Mouse (Mus musculus) E14TG2a.4 (cell line): ENCODE measurements around the gene Zfp185.

Experiments used
- H3K27me3 ChIP-seq: 2 replicates; pipeline ENCODE4 v1.6.1; 2014; ENCODE audit warnings: low read length, control low read depth; ENCODE audit not compliant: insufficient read depth
- H3K36me3 ChIP-seq: 2 replicates; pipeline ENCODE4 v1.6.1; 2014; ENCODE audit warnings: low read length, control low read depth; ENCODE audit not compliant: insufficient read depth
- H3K4me1 ChIP-seq: replicated peaks from 2 replicates; pipeline ENCODE4 v1.6.1; 2014; ENCODE audit warnings: low read depth, low read length, control low read depth
- H3K4me3 ChIP-seq: replicated peaks from 2 replicates; pipeline ENCODE4 v1.5.1; 2014; ENCODE audit warnings: mild to moderate bottlenecking, low read length
- H3K9me3 ChIP-seq: 2 replicates; pipeline ENCODE4 v1.6.1; 2014; ENCODE audit warnings: low read length, control low read depth
- CTCF ChIP-seq: conservative IDR thresholded peaks from 2 replicates; pipeline ENCODE4 v1.5.1; 2014; ENCODE audit warnings: low read length
- NANOG ChIP-seq: IDR thresholded peaks from 2 replicates; pipeline ENCODE4 v1.6.1; 2014; ENCODE audit warnings: borderline replicate concordance, low read length, mixed read lengths
- POU5F1 ChIP-seq: IDR thresholded peaks from 2 replicates; pipeline ENCODE4 v1.6.1; 2014; ENCODE audit warnings: low read length, borderline replicate concordance

Gene Zfp185

DNA sequence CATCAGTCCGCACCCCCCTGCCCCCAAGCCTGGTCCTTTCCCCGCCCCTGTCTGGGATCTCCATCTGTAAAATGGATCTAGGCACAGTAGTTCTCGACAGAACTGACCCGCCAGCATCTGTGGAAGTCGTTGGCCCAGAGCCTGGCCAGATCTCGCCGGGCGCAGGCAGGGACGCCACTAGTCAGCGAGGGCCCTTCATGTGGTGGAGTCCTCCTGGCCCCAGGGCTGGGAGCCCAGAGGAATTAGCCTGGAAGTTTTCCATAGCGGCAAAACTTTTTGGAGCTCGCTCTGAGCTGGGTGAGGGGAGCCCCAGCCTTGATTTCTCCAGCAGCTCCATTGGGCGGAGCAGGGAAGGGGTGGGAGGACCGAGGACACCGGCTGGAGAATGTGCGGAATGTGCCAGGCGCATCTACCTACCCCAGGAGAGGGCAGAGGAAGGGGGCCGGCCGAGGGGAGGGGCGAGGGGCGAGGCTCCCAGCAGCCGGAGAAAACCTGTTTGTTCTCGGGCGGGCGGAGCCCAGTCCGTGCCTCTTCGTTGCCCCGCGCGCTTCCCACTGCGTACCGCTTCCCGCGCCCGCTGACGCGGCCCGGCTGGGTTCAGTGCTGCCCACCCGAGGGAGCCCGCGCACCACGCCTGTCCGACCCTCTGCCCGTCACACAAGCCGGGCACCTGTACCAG lies at the start of gene Zfp185:
Gene Zfp185, plus strand, starts transcription at position 499 of the 679 bp plus-strand sequence.
- TF ChIP-seq CTCF, result no peak
- no peak for TF ChIP-seq POU5F1
- no peak for TF ChIP-seq NANOG
- H3K9me3 ChIP-seq, result no peaks in the 10 kb centered on the region
- H3K4me3 ChIP-seq, result peak within 1 kb of the TSS; percentile 75
- H3K36me3 ChIP-seq, result no peaks in the 10 kb centered on the region
- H3K27me3 ChIP-seq, result peaks cover 33% of the 10 kb centered on the region
- H3K4me1 ChIP-seq, result no peaks in the 10 kb centered on the region; the same call in 1 of the 2 replicates

DNA sequence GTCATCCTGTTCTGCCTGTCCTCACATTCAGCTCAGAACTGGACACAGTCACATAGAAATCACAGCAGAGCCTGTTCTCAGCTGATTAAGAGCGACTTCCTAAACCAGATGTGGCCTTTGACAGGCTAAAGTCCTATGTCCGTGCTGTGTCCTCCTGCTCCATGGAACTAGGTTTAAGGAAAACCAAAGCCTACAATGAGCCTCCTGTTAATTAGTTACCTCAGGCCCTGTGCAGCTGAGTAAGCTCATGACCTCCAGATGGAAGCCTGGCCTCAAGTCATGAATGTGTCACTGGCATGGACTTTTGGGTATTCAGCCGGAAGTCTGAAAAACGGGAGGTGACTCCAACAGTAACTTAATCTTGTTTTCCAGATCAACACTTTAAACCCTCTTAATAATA lies 33.7 kb upstream of the Zfp185 start:
- H3K36me3 ChIP-seq, result peaks cover 92% of the 10 kb centered on the region
- H3K9me3 ChIP-seq, result peaks cover 35% of the 10 kb centered on the region
- TF ChIP-seq CTCF (no peak), POU5F1 (no peak), NANOG (no peak)
- no peaks in the 10 kb centered on the region for H3K27me3 ChIP-seq
- no peak overlapping the region for H3K4me3 ChIP-seq
- no peaks in the 10 kb centered on the region for H3K4me1 ChIP-seq

DNA sequence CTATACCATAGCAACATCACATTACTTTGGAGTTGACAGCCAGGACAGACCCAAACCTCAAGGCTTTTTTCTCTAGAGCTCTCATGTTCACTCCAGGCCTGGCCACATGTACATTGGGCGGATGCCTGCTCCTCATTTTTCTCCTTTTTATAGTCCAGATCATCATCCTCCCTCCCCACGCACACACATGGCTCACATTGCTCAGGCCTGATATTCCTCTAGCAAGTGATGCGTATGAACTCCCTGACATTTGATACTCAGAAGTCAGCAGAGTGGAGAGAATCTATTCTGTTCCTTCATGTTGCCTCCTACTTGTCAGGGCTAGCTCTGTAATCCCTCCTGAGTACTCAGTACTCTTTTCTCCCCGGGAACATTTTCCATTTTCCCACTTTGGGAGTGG lies 30.7 kb upstream of the Zfp185 start:
- no peak overlapping the region for H3K4me3 ChIP-seq
- TF ChIP-seq CTCF (no peak), NANOG (no peak), POU5F1 (no peak)

DNA sequence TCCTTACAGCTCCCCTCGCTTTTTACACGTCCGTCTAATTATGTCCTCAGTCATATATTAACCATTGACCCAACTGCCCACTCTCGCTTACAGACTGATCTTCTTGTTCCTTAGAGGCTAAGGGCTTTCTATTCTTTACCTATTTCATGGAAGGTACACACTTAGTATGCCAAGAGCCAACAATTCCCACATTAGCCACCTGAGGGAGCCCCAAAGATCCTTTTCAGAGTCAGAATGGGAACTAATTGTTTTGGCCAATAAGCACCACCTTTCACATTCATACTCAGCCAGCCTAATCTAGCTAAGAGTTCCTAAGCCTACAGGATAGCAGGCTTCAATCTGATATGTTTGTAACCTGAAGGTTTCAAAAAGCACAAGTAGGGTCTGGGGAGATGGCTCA lies 26.7 kb upstream of the Zfp185 start:
- no peaks in the 10 kb centered on the region for H3K27me3 ChIP-seq
- H3K36me3 ChIP-seq, result peaks cover 31% of the 10 kb centered on the region
- no peaks in the 10 kb centered on the region for H3K4me1 ChIP-seq
- no peaks in the 10 kb centered on the region for H3K9me3 ChIP-seq
- no peak overlapping the region for H3K4me3 ChIP-seq
- peak; percentile 47 for TF ChIP-seq CTCF
- TF ChIP-seq POU5F1, result no peak

More for the DNA sequence above, 30.7 kb upstream of the Zfp185 start:
- H3K27me3 ChIP-seq, result no peaks in the 10 kb centered on the region
- no peaks in the 10 kb centered on the region for H3K4me1 ChIP-seq
- peaks cover 11% of the 10 kb centered on the region; the same call in 1 of the 2 replicates for H3K9me3 ChIP-seq
- H3K36me3 ChIP-seq, result peaks cover 71% of the 10 kb centered on the region

DNA sequence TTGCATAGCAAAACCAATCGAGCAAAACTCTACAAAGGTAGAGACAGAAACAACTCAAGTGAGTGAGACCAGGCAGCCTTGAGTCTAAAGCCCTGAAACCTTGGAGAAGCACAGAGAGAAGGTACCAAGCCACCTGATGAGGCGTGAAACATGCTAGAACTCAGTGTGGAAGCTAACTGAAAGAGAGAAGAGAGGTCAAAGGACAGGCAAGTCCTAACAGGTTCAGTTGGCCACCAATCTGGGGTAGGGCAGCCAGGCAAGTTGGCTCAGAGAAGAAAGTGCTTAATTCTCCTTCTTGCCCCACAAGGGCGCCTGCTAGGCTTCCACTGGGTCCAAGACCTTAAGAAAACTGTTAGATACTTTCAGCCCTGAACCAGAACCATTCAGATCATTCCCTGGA lies 25.6 kb upstream of the Zfp185 start:
- no peaks in the 10 kb centered on the region for H3K27me3 ChIP-seq
- TF ChIP-seq CTCF (no peak), POU5F1 (no peak), NANOG (no peak)
- H3K4me1 ChIP-seq, result no peaks in the 10 kb centered on the region
- H3K36me3 ChIP-seq, result peaks cover 20% of the 10 kb centered on the region
- H3K4me3 ChIP-seq, result no peak overlapping the region
- peaks cover 4% of the 10 kb centered on the region; the same call in 1 of the 2 replicates for H3K9me3 ChIP-seq

DNA sequence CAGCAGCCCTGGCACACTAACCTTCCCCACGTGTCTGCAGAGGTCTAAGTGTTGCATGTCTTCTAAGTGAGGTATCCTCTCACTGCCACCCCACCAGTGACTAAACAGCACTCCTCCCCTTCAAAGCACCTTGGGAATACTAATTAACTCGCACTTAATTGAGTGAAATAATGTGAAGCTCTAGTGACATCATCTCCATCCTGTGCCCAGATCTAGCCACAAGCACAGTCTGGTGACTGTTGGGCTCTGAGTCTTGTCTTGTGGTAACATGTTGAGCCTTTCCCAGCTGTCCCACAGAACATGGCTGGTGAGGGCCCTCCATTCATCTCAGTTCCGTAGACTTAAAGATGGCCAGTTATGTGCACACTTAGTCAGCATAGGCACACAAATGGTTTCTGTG lies 24.4 kb upstream of the Zfp185 start:
- peaks cover 4% of the 10 kb centered on the region; the same call in 1 of the 2 replicates for H3K9me3 ChIP-seq
- H3K4me1 ChIP-seq, result no peaks in the 10 kb centered on the region
- H3K27me3 ChIP-seq, result no peaks in the 10 kb centered on the region
- TF ChIP-seq NANOG (no peak), POU5F1 (no peak), CTCF (no peak)
- no peak overlapping the region for H3K4me3 ChIP-seq
- peaks cover 9% of the 10 kb centered on the region for H3K36me3 ChIP-seq

DNA sequence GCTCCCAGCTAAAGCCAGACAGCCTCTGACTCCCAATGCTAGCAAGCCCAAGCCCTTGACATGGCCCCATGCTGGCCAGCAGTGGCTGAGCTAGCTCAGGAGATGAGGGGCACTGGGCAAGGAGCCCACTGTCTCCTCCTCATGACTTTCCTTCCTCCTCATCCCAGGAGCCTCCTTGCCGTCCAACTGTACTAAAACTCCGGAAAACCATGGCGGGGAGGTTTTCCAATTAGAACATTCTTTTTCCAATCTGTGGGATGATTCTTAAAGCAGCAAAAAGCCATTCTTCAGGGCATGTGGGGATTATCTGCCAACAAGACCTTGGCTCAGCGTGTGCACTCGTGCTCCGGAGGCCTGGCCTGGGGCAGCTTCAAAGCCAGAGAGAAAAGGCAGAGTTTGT lies 4.3 kb upstream of the Zfp185 start:
- H3K27me3 ChIP-seq, result peaks cover 23% of the 10 kb centered on the region
- no peaks in the 10 kb centered on the region; the same call in 1 of the 2 replicates for H3K4me1 ChIP-seq
- no peaks in the 10 kb centered on the region for H3K9me3 ChIP-seq
- TF ChIP-seq CTCF (no peak), POU5F1 (no peak), NANOG (no peak)
- no peaks in the 10 kb centered on the region for H3K36me3 ChIP-seq
- no peak overlapping the region for H3K4me3 ChIP-seq

DNA sequence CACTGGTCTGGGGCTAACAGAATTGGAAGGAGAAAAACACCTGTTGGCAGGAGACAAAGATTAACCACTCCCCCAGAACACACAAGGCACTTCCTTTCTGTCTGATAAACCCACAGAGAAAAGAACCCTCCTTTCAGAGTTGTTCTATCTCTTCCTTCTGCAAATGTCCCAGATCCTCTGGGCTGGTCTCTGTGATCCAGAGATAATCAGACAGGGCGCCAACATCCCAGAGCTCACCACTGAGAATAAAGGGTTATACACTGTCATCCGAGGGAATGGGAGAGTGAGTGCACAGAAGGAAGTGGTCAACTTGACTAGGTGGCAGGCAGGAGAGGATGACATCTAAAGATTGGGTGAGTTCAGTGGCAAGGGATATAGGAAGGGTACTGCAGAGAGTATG lies 1.5 kb upstream of the Zfp185 start:
- H3K4me3 ChIP-seq, result no peak overlapping the region
- no peaks in the 10 kb centered on the region; the same call in 1 of the 2 replicates for H3K4me1 ChIP-seq
- peaks cover 33% of the 10 kb centered on the region for H3K27me3 ChIP-seq
- H3K36me3 ChIP-seq, result no peaks in the 10 kb centered on the region
- H3K9me3 ChIP-seq, result no peaks in the 10 kb centered on the region
- TF ChIP-seq NANOG, result no peak
- TF ChIP-seq CTCF, result no peak
- no peak for TF ChIP-seq POU5F1

DNA sequence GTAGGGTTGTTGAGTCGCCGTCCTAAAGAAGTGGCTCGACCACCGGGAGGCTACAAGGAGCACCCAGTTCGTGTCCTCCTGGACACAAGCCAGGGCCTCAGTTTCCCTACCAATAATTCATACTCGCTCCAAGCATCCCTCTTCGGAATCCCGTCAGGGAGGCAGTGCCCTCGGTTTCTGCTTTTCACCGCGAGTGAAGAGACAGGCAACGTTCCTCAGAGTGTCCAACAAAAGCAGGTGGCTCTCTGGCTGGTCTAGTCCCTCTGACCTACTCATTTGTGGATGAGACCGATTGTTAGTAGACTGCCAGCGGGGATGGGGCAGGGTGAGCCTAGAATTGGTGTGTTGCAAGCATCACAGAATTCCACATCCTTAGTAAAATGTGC lies 374 bp downstream of the Zfp185 start:
- Histone ChIP-seq H3K9me3 (no peaks in the 10 kb centered on the region), H3K36me3 (no peaks in the 10 kb centered on the region), H3K4me1 (no peaks in the 10 kb centered on the region; the same call in 1 of the 2 replicates), H3K4me3 (peak overlapping the region; percentile 75), H3K27me3 (peaks cover 33% of the 10 kb centered on the region)
- no peak for TF ChIP-seq POU5F1
- TF ChIP-seq CTCF, result no peak
- no peak for TF ChIP-seq NANOG
